Mouse (Mus musculus) spleen, adult 2 months (tissue): Measurements from ENCODE around the gene Sh3rf1.

Experiments
- CTCF ChIP-seq: fragments of 200-500 bp; IDR thresholded peaks from 2 replicates; pipeline ENCODE4 v1.5.1; 2011; ENCODE audit warnings: mild to moderate bottlenecking, inconsistent platforms; ENCODE audit not compliant: insufficient read depth, insufficient read length, insufficient replicate concordance; ENCODE audit errors: extremely low read depth
- POLR2A ChIP-seq: fragments of 200-500 bp; IDR thresholded peaks from 2 replicates; pipeline ENCODE4 v1.6.1; 2011; ENCODE audit warnings: low read depth, low read length, inconsistent platforms

DNA sequence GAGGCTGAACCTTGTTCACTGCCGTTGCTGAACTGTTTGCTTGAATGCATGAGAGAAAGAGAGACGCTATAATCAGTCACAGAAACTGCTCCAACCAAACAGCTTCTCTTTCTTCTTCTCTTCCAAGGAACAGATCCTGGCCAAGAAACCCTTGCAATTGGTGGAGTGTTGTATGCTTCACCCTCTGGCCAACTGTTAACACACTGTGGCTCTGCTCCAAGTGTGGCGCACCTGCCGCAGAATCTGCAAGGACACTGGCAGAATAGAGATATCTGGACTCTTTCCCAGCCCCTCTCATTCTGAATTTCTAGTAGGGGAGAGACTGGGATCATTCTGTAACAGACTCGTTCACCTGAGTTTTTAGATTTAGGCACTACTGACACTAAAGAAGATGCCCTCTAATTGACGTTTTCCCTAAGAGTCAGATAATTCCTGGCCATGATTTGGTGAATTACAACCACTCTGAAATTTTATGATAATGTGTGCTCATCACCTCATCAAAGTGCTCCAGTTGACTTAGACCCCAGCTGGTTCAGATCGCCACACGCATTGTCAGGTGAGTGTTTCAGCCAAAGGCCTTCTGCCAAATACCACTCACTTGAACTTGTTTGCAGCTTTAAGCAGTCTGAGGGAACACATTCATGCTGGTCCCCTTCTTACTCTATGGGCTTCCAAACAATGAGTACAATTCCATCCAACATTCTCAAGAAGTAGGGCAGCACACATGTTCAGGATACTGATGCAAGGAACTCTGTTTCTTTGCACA is 204.4 kb downstream of the Sh3rf1 start:
- TF ChIP-seq CTCF (no peak), POLR2A (no peak)
